Mouse (Mus musculus) spleen, postnatal 14 days (tissue): ENCODE data around the gene 5530400C23Rik.
"Not testable (repeated sequence)": the region's sequence is repeated elsewhere in the genome, so short reads cannot be mapped to it uniquely, and the experiment has no call there.

Source experiments
- DNase-seq, 2 experiments: peaks; one replicate each; pipeline ENCODE4 v3.0.0; 2021 to 2022; ENCODE audit warnings: low spot score in 2 of 2

5530400C23Rik gene

DNA sequence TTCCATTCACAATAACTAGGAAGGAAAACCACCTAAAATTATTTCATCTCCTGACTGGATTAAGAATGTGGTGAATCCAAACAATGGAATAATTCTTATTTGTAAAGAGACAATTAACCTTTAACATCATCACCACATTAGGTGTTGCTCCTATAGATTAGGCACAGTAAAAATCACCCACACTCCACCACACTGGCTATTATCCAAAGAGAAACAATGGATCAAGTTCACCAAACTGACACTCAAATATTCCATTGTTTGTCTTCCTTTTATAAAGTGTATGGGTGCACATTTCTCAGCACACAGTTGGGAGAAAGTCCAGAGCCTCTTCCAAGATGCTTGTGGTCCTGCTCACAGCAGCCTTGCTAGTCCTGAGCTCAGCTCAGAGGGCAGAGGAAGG, at the start of gene 5530400C23Rik:
Gene 5530400C23Rik (plus strand): TSS at position 301 of the 400 bp plus-strand sequence.
- DNase-seq = not testable (repeated sequence)

- DNase-seq = no peak
Measured at GRCm38 (mm10) chr6:133305952-133306715, 14.1 kb downstream of the 5530400C23Rik start.

- not testable (repeated sequence) for DNase-seq
Measured at GRCm38 (mm10) chr6:133313896-133314295, 21.9 kb downstream of the 5530400C23Rik start.

DNA sequence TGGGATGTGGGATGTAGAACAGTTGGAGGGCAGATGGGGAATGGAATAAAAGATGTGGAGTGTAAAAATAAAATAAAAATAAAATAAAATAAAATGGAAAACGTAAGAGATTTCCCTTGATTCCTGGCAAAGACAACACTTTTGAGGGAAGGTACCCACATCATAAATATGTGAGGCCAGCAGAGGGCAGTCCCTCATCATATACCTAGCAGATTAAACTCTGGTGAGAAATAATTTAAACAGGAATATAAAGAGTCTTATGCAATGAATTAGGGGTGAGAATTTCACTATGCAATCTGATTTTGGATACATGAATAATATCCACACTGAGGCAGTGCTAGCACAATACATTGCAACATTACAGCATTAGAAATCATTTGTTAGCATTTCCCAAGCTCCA, 46.5 kb downstream of the 5530400C23Rik start:
- no peak for DNase-seq

- DNase-seq = not testable (repeated sequence)
Measured at GRCm38 (mm10) chr6:133341731-133342130, 49.7 kb downstream of the 5530400C23Rik start.
